Mouse (Mus musculus): ENCODE data around the gene Mpzl1. TPM values are rescaled to one million over a fixed set of nuclear protein-coding genes. Genes with fewer than 3 reads are reported as not detected.

Gene Mpzl1
- polyA plus RNA-seq, 1 experiment from 2014 or later: 157 TPM

DNA sequence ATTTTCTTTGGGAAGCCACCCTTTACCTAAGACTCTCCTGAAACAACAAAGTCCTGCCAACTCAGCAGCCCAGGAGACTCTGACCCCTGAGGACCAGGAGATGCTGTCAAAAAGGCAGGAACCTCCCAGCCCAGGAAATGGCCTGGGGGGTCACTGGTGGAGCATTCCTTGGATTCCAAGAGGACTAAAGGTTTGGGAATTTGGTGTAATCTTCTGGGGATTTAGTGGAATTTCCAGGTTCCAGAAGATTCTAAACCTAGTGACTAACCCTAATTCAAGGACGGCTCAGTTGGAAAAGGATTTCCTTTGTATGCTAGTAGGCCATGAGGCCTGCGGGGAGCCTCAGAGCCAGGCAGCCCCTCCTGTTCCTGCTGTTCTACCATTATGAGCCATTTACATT lies 18.2 kb upstream of the Mpzl1 start:
- Histone ChIP-seq H3K9ac (ENCODE audit: low read depth, low read length) (no peak overlapping the region), H3K36me3 (ENCODE audit: control insufficient read depth, insufficient read depth, low read length) (peaks cover 14% of the 10 kb centered on the region; the same call in 1 of the 2 replicates), H3K9me3 (ENCODE audit: control insufficient read depth, low read length) (no peaks in the 10 kb centered on the region), H3K4me2 (ENCODE audit: low read depth, low read length) (no peak overlapping the region), H3K27me3 (replicated peaks; ENCODE audit: control insufficient read depth, insufficient read depth, low read length) (no peaks in the 10 kb centered on the region), H3K4me3 (ENCODE audit: low read depth, low read length) (no peak overlapping the region), H3K4me1 (ENCODE audit: control insufficient read depth, insufficient read depth, low read length) (no peaks in the 10 kb centered on the region), H3K27ac (replicated peaks; ENCODE audit: low read depth, low read length) (no peak overlapping the region)
- WGBS: 72% methylated on average over 2 of the region's 2 CpGs
- DNase-seq (ENCODE audit: low spot score): no peak
- ATAC-seq (ENCODE audit: low read depth): no peak

DNA sequence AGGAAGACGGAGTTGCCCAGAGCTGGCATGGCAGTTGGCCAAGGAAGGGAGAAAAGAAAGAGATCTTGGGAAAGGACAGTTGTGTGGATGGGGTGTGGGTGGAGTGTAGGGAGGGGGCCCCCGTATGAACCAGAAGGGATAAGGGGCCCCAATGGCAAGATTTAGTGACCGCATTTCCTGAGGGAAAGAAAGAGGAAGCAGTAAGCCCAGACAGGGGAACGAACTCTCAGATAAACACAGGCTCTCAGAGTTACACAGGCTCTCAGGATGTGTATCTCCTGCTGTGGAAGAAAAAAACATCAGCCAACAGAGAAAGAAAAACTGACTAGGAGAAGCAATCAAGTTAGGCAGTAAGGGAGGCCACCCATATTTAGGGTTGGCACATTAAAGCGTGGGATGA lies 16.8 kb upstream of the Mpzl1 start:
- Histone ChIP-seq H3K9ac (ENCODE audit: low read depth, low read length) (no peak overlapping the region), H3K36me3 (ENCODE audit: control insufficient read depth, insufficient read depth, low read length) (peaks cover 11% of the 10 kb centered on the region; the same call in 1 of the 2 replicates), H3K27me3 (replicated peaks; ENCODE audit: control insufficient read depth, insufficient read depth, low read length) (no peaks in the 10 kb centered on the region), H3K4me2 (ENCODE audit: low read depth, low read length) (no peak overlapping the region), H3K9me3 (ENCODE audit: control insufficient read depth, low read length) (no peaks in the 10 kb centered on the region), H3K27ac (replicated peaks; ENCODE audit: low read depth, low read length) (no peak overlapping the region), H3K4me1 (ENCODE audit: control insufficient read depth, insufficient read depth, low read length) (no peaks in the 10 kb centered on the region), H3K4me3 (ENCODE audit: low read depth, low read length) (no peak overlapping the region)
- WGBS: 64% methylated on average over 5 of the region's 5 CpGs
- ATAC-seq (ENCODE audit: low read depth) (no peak), DNase-seq (ENCODE audit: low spot score) (no peak)

DNA sequence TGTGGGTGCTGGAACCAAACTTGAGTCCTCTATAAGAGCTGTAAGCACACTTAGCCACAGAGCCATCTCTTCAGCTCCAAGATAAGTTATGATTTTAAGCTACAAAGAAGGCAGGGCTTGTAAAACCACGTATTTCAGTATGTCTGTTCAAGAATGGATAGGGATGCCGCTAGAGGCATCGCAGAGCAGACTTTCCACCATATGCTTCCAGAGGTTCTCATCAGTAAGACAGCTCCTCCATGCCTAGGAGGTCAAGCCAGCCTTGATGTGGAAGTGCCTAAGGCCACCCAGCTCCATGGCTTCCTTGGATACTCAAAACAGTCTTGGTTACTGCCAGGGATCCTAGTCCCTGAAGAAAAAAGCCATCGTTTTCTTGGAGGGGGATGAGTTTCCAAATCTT lies 10.8 kb upstream of the Mpzl1 start:
- Histone ChIP-seq H3K27ac (replicated peaks; ENCODE audit: low read depth, low read length) (no peak overlapping the region), H3K9ac (ENCODE audit: low read depth, low read length) (no peak overlapping the region), H3K9me3 (ENCODE audit: control insufficient read depth, low read length) (no peaks in the 10 kb centered on the region), H3K4me3 (ENCODE audit: low read depth, low read length) (no peak overlapping the region), H3K27me3 (replicated peaks; ENCODE audit: control insufficient read depth, insufficient read depth, low read length) (no peaks in the 10 kb centered on the region), H3K36me3 (ENCODE audit: control insufficient read depth, insufficient read depth, low read length) (0 out of 2 replicates have a peak, but pooled peaks cover 3% of the 10 kb centered on the region), H3K4me1 (ENCODE audit: control insufficient read depth, insufficient read depth, low read length) (no peaks in the 10 kb centered on the region), H3K4me2 (ENCODE audit: low read depth, low read length) (no peak overlapping the region)
- DNase-seq (ENCODE audit: low spot score): no peak
- ATAC-seq (ENCODE audit: low read depth): no peak
- WGBS: 79% methylated on average over 4 of the region's 4 CpGs

DNA sequence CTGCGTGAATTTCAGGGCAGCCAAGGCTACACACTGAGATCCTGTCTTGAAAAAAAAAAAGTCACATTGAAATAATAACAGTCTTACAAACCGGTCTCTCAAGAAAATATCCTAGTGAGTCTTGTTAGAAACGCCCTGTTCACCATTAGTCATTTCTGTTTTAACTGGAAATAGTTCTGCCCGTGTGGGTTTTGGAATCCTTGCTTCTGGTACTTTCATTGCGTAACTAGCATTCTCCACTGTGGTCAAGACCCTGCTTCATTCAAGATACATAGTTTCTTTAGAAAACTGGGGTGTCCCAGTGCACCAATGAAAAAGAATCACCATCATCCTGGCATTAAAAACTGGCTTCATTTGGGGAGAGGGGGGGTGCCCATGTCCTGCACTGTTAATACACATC lies 9.4 kb upstream of the Mpzl1 start:
- no peak for DNase-seq (ENCODE audit: low spot score)
- H3K27me3 ChIP-seq (replicated peaks; ENCODE audit: control insufficient read depth, insufficient read depth, low read length): no peaks in the 10 kb centered on the region
- no peak overlapping the region for H3K4me3 ChIP-seq (ENCODE audit: low read depth, low read length)
- H3K36me3 ChIP-seq (ENCODE audit: control insufficient read depth, insufficient read depth, low read length): no peaks in the 10 kb centered on the region
- no peak overlapping the region for H3K9ac ChIP-seq (ENCODE audit: low read depth, low read length)
- H3K27ac ChIP-seq (replicated peaks; ENCODE audit: low read depth, low read length): no peak overlapping the region
- ATAC-seq (ENCODE audit: low read depth): no peak
- no peak overlapping the region; the same call in 1 of the 2 replicates for H3K4me2 ChIP-seq (ENCODE audit: low read depth, low read length)
- no peaks in the 10 kb centered on the region for H3K4me1 ChIP-seq (ENCODE audit: control insufficient read depth, insufficient read depth, low read length)
- 57% methylated on average over 5 of the region's 5 CpGs for WGBS
- H3K9me3 ChIP-seq (ENCODE audit: control insufficient read depth, low read length): no peaks in the 10 kb centered on the region

DNA sequence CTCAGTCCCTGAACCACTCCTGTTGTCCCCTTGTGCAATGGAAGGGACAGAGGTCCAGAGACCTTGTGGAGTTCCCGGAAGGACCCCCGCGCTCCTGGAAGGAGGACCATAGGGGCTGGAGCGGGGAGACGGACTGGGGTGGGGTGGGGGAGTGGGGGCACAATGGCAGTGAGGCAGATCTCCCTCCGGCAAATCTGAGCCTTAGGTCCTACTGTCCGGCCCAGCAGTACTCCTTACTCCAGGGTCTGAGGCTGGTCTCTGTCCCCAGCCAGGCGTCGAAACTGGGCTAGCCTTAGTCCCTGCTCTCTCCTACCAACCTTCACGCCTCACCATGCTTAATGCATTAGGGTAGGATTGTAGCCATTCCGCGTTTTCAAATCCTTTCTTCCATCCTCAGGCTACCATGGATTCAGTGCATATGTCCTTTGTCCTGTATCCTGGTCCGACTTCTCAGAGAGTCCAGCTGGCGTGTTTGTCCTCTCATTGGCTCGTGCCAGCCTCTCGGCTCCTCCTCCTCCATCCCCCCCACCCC lies 8.5 kb upstream of the Mpzl1 start:
- Histone ChIP-seq H3K4me1 (ENCODE audit: control insufficient read depth, insufficient read depth, low read length) (no peaks in the 10 kb centered on the region), H3K27me3 (replicated peaks; ENCODE audit: control insufficient read depth, insufficient read depth, low read length) (no peaks in the 10 kb centered on the region), H3K9me3 (ENCODE audit: control insufficient read depth, low read length) (no peaks in the 10 kb centered on the region), H3K4me3 (ENCODE audit: low read depth, low read length) (peak overlapping the region; percentile 88), H3K27ac (replicated peaks; ENCODE audit: low read depth, low read length) (peak overlapping the region; percentile 97), H3K4me2 (ENCODE audit: low read depth, low read length) (peak overlapping the region; percentile 60), H3K36me3 (ENCODE audit: control insufficient read depth, insufficient read depth, low read length) (no peaks in the 10 kb centered on the region), H3K9ac (ENCODE audit: low read depth, low read length) (peak overlapping the region; percentile 94)
- 1% methylated on average over 14 of the region's 16 CpGs for WGBS
- DNase-seq (ENCODE audit: low spot score): peak; percentile 85
- ATAC-seq (ENCODE audit: low read depth): peak; percentile 67

DNA sequence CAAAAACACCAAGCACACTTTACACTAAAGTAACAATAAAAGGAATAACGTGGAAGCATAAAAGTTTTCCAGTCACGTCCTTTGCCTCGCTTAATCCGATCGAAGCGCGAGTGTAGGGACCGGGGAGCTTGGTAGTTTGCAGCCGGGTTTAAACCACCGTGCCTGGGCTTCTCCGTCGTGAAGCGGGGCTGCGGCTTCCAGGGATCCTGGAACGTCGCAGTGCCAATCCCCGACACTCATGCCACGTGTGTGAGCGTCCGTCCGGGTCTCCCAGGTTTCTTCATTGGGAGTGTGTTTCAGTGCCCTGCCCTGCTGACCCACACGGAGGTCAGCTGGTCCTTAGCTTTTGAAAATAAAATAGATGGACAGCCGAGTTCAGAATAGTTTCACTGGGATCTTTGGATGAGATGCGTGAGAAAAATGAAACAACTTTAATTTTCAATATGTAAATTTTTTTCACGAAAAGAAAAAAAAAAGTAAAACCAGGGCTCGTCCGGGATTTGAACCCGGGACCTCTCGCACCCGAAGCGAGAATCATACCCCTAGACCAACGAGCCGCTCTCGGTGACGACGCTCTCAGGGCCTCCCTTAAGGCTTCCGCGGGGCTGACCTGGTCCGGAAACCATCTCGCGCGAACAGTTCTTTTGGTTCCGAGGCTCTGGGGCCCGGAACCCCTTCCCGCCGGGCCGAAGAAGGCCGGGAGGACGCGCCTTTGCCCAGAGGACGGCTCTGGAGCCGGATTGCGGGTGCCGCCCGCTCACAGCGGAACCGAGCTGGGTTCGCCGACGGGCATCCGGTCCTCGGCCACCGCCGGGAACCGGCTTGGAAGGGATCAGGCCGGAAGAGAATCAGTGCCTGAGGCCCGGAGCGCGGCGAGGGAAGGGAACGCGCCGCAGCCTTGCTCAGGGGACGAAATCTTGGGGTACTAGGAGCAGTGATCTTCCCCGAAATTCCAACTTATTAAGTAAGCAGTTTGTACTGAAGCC lies 7.7 kb upstream of the Mpzl1 start:
- peak; percentile 84 for ATAC-seq (ENCODE audit: low read depth)
- Histone ChIP-seq H3K4me3 (ENCODE audit: low read depth, low read length) (peak overlapping the region; percentile 88), H3K27ac (replicated peaks; ENCODE audit: low read depth, low read length) (peak overlapping the region; percentile 97), H3K4me1 (ENCODE audit: control insufficient read depth, insufficient read depth, low read length) (no peaks in the 10 kb centered on the region), H3K27me3 (replicated peaks; ENCODE audit: control insufficient read depth, insufficient read depth, low read length) (no peaks in the 10 kb centered on the region), H3K36me3 (ENCODE audit: control insufficient read depth, insufficient read depth, low read length) (no peaks in the 10 kb centered on the region), H3K9ac (ENCODE audit: low read depth, low read length) (peak overlapping the region; percentile 94), H3K9me3 (ENCODE audit: control insufficient read depth, low read length) (no peaks in the 10 kb centered on the region), H3K4me2 (ENCODE audit: low read depth, low read length) (peak overlapping the region; percentile 60)
- WGBS: under 1% methylated on average over 74 of the region's 75 CpGs
- peak; percentile 88 for DNase-seq (ENCODE audit: low spot score)

DNA sequence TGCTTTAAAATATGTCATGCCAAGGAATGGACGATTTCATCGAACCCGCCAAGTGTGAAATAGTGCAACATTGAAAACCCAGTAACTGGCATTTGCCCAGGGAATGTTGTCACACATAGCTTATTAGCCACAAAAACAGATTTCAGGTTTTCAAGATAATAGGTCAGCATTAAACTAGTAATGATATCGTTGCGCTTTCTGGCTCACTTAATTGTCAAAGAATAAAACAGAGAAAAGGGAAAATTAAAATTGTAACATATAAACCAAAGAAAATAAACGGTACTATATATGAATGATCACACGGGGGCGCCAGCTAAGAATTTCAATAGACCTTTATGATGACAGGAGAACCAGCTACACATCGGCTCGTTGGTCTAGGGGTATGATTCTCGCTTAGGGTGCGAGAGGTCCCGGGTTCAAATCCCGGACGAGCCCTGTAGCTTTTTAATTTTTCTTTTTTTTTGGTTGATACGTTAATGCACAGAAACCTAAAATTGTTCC lies 7.0 kb upstream of the Mpzl1 start:
- Histone ChIP-seq H3K4me3 (ENCODE audit: low read depth, low read length) (peak overlapping the region; percentile 88), H3K27ac (replicated peaks; ENCODE audit: low read depth, low read length) (peak overlapping the region; percentile 80), H3K9me3 (ENCODE audit: control insufficient read depth, low read length) (no peaks in the 10 kb centered on the region), H3K27me3 (replicated peaks; ENCODE audit: control insufficient read depth, insufficient read depth, low read length) (no peaks in the 10 kb centered on the region), H3K36me3 (ENCODE audit: control insufficient read depth, insufficient read depth, low read length) (no peaks in the 10 kb centered on the region), H3K9ac (ENCODE audit: low read depth, low read length) (peak overlapping the region; percentile 94), H3K4me2 (ENCODE audit: low read depth, low read length) (peak overlapping the region; percentile 60), H3K4me1 (ENCODE audit: control insufficient read depth, insufficient read depth, low read length) (no peaks in the 10 kb centered on the region)
- peak; percentile 70 for ATAC-seq (ENCODE audit: low read depth)
- WGBS: 4% methylated on average over 16 of the region's 16 CpGs
- peak; percentile 78 for DNase-seq (ENCODE audit: low spot score)

DNA sequence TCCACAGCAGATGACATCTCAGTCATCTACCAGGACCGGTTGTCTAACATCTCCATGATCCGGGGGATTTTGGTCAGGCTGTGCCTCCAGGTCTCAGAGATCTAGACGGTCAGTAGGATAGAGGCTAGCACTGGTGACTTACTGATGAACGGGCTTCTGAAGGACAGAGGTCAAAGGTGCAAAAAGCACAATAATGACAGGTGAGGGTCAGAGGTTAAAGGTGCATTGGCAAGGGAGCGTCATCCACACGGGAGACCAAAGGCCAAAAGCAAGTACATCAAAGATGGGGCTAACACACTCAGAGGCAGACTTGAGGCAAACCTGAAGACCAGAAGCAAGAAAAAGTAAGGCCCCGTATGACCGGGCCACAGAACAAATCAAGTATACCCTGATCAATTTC lies 2.0 kb upstream of the Mpzl1 start:
- Histone ChIP-seq H3K27ac (replicated peaks; ENCODE audit: low read depth, low read length) (no peak overlapping the region), H3K4me3 (ENCODE audit: low read depth, low read length) (no peak overlapping the region), H3K9me3 (ENCODE audit: control insufficient read depth, low read length) (no peaks in the 10 kb centered on the region), H3K36me3 (ENCODE audit: control insufficient read depth, insufficient read depth, low read length) (no peaks in the 10 kb centered on the region), H3K4me1 (ENCODE audit: control insufficient read depth, insufficient read depth, low read length) (peaks cover 20% of the 10 kb centered on the region; the same call in 1 of the 2 replicates), H3K9ac (ENCODE audit: low read depth, low read length) (no peak overlapping the region), H3K27me3 (replicated peaks; ENCODE audit: control insufficient read depth, insufficient read depth, low read length) (no peaks in the 10 kb centered on the region), H3K4me2 (ENCODE audit: low read depth, low read length) (no peak overlapping the region)
- no peak for ATAC-seq (ENCODE audit: low read depth)
- WGBS: 71% methylated on average over 8 of the region's 8 CpGs
- no peak for DNase-seq (ENCODE audit: low spot score)

Measured in embryonic facial prominence, embryonic 14.5 days (tissue).